Mouse (Mus musculus): Measurements from ENCODE around the gene Hao2. TPM values are rescaled to one million over a fixed set of nuclear protein-coding genes. Genes with fewer than 3 reads are reported as not detected.

The Hao2 gene
- polyA plus RNA-seq, 1 experiment, result 1.1 TPM

DNA sequence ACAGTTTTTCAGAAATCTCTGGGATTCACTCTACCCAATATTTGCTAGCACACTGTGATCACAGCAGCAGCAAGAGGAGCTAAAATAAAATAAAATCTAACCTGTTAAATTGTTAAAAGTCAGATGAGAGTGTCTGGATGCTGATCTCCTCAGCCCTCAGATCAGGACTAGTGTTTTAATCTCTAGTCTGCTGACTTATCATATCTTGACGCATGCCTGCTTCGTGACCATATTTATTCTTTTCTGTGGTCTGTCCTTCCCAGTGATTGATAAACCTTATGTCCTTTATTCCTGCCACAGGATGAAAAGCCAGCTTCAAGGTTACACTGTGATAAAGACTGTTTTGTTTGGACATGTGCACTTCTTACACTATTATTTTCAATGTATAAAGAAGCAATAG is 35.0 kb downstream of the Hao2 start:
- H3K4me3 ChIP-seq (ENCODE audit: control insufficient read depth, low read depth, low read length), result no peak overlapping the region
- H3K27me3 ChIP-seq (ENCODE audit: control insufficient read depth, insufficient read depth, low read length), result no peaks in the 10 kb centered on the region
- TF ChIP-seq CTCF (IDR thresholded peaks at IDR 0.05; ENCODE audit: control insufficient read depth, insufficient read depth, insufficient replicate concordance, low read depth, low read length), result no peak
- no peak for TF ChIP-seq POLR2A (IDR thresholded peaks at IDR 0.05; ENCODE audit: control insufficient read depth, low read depth, low read length)
- H3K27ac ChIP-seq (ENCODE audit: control insufficient read depth, insufficient read depth, low read depth, low read length), result no peak overlapping the region
- H3K4me1 ChIP-seq (ENCODE audit: control insufficient read depth, insufficient read depth, low read length), result no peaks in the 10 kb centered on the region
- no peaks in the 10 kb centered on the region for H3K36me3 ChIP-seq (ENCODE audit: control insufficient read depth, insufficient read depth, low read length)

DNA sequence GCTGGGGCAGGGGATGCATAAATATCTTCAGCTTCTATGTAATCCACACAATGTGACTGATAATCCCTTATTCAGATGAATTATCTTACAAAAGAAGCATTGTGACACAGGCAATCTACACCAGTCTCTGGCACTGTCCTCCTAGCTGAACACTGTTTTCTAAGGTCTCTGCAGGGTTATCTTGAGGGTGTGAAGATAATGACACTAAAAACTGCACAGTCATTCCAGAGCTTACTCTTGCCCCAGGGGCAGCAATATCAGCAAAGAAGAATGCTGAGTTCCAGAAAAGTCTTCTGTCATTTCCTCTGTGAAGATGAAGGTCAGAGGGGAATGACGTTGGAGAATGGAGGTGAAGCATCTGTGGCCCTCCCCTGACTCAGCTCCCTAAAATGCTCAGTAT is 36.1 kb downstream of the Hao2 start:
- H3K36me3 ChIP-seq (ENCODE audit: control insufficient read depth, insufficient read depth, low read length), result no peaks in the 10 kb centered on the region
- H3K4me3 ChIP-seq (ENCODE audit: control insufficient read depth, low read depth, low read length), result no peak overlapping the region
- no peaks in the 10 kb centered on the region for H3K27me3 ChIP-seq (ENCODE audit: control insufficient read depth, insufficient read depth, low read length)
- TF ChIP-seq POLR2A (IDR thresholded peaks at IDR 0.05; ENCODE audit: control insufficient read depth, low read depth, low read length) (no peak), CTCF (IDR thresholded peaks at IDR 0.05; ENCODE audit: control insufficient read depth, insufficient read depth, insufficient replicate concordance, low read depth, low read length) (no peak)
- no peaks in the 10 kb centered on the region for H3K4me1 ChIP-seq (ENCODE audit: control insufficient read depth, insufficient read depth, low read length)
- no peak overlapping the region; the same call in 1 of the 2 replicates for H3K27ac ChIP-seq (ENCODE audit: control insufficient read depth, insufficient read depth, low read depth, low read length)

DNA sequence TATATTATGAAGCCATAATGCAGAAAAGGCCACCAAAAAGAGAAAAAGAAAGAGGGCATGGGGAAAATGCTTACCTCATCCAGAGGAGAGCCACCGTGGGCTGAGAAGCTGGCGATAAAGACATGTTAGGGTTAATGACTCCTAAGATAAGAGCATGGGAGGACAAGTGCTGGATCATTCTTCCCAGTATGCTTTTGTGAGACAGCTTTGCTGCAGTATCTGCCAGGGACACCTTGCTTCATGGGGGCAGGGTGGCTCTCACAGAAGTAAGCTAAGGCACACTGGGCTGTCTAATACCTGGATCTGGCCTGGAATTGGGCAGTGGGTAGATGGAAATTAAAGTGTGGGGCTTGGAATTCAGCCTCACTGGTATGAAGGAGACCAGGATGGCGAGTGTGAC is 37.9 kb downstream of the Hao2 start:
- H3K27ac ChIP-seq (ENCODE audit: control insufficient read depth, insufficient read depth, low read depth, low read length), result 0 out of 2 replicates have a peak overlapping the region, but pooled peaks have one; percentile 54
- TF ChIP-seq CTCF (IDR thresholded peaks at IDR 0.05; ENCODE audit: control insufficient read depth, insufficient read depth, insufficient replicate concordance, low read depth, low read length) (no peak), POLR2A (IDR thresholded peaks at IDR 0.05; ENCODE audit: control insufficient read depth, low read depth, low read length) (no peak)
- H3K27me3 ChIP-seq (ENCODE audit: control insufficient read depth, insufficient read depth, low read length), result no peaks in the 10 kb centered on the region
- H3K36me3 ChIP-seq (ENCODE audit: control insufficient read depth, insufficient read depth, low read length), result no peaks in the 10 kb centered on the region
- H3K4me3 ChIP-seq (ENCODE audit: control insufficient read depth, low read depth, low read length), result no peak overlapping the region
- H3K4me1 ChIP-seq (ENCODE audit: control insufficient read depth, insufficient read depth, low read length), result no peaks in the 10 kb centered on the region

DNA sequence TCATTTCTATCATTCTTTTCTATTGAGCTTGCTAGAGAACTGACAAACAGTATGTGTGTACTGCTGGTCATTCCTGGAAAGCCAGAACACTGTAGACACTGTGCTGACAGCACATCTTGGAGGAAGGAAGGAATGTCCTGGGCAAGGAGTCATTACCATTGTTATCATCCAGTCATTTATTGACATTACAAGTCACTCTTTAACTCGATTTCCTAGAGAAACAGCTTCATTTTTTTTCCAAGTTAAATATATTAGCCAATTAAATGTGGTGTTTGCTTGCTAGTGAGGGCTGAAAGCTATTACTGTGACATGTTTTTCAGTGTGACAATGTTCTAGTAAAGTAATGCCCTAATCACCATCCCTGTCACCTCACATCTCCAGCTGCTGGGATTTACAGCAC is 39.4 kb downstream of the Hao2 start:
- Histone ChIP-seq H3K4me1 (ENCODE audit: control insufficient read depth, insufficient read depth, low read length) (no peaks in the 10 kb centered on the region), H3K36me3 (ENCODE audit: control insufficient read depth, insufficient read depth, low read length) (no peaks in the 10 kb centered on the region), H3K27me3 (ENCODE audit: control insufficient read depth, insufficient read depth, low read length) (no peaks in the 10 kb centered on the region), H3K4me3 (ENCODE audit: control insufficient read depth, low read depth, low read length) (no peak overlapping the region), H3K27ac (ENCODE audit: control insufficient read depth, insufficient read depth, low read depth, low read length) (no peak overlapping the region; the same call in 1 of the 2 replicates)
- TF ChIP-seq POLR2A (IDR thresholded peaks at IDR 0.05; ENCODE audit: control insufficient read depth, low read depth, low read length) (no peak), CTCF (IDR thresholded peaks at IDR 0.05; ENCODE audit: control insufficient read depth, insufficient read depth, insufficient replicate concordance, low read depth, low read length) (no peak)

DNA sequence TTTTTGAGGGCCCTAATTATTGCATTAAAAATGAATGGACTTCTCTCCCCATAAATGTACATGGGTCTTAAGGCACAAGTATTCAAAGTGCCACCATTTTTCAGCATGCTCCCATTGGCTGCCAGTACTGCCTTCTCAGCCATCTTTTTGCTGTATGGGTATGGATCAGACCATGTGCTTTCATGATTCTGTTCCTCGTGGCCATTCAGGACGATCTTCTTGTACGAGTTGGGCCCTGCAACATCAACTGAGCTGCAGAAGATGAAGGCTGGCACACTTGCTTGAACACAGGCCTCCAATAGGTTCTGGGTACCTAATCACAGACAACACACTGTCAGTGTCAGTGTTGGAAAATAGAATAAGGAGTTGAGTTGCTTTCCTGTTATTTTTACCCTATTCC is 40.0 kb downstream of the Hao2 start:
- no peaks in the 10 kb centered on the region for H3K36me3 ChIP-seq (ENCODE audit: control insufficient read depth, insufficient read depth, low read length)
- TF ChIP-seq CTCF (IDR thresholded peaks at IDR 0.05; ENCODE audit: control insufficient read depth, insufficient read depth, insufficient replicate concordance, low read depth, low read length) (no peak), POLR2A (IDR thresholded peaks at IDR 0.05; ENCODE audit: control insufficient read depth, low read depth, low read length) (no peak)
- no peak overlapping the region for H3K4me3 ChIP-seq (ENCODE audit: control insufficient read depth, low read depth, low read length)
- H3K27me3 ChIP-seq (ENCODE audit: control insufficient read depth, insufficient read depth, low read length), result no peaks in the 10 kb centered on the region
- H3K4me1 ChIP-seq (ENCODE audit: control insufficient read depth, insufficient read depth, low read length), result no peaks in the 10 kb centered on the region
- no peak overlapping the region for H3K27ac ChIP-seq (ENCODE audit: control insufficient read depth, insufficient read depth, low read depth, low read length)

DNA sequence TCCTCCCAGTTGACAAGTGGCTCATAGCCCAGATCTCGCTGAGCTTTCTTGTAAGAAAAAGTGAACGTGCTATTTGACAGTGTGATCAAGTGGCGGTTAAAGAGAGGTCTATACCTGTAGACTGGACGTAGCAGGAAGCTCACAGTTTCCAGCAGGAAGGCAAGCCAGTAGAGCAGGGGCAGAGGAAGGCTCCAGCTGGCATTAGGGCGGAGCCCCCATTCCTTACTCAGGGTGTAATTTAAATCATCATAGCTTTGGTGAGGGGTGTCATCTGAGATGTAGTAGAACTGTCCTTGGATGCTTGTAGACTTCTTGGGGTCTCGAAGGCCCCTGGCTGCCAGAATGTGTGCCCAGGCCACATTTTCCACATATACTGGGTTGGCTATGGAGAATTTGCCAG is 40.4 kb downstream of the Hao2 start:
- TF ChIP-seq CTCF (IDR thresholded peaks at IDR 0.05; ENCODE audit: control insufficient read depth, insufficient read depth, insufficient replicate concordance, low read depth, low read length) (no peak), POLR2A (IDR thresholded peaks at IDR 0.05; ENCODE audit: control insufficient read depth, low read depth, low read length) (no peak)
- no peak overlapping the region for H3K4me3 ChIP-seq (ENCODE audit: control insufficient read depth, low read depth, low read length)
- H3K4me1 ChIP-seq (ENCODE audit: control insufficient read depth, insufficient read depth, low read length), result no peaks in the 10 kb centered on the region
- H3K36me3 ChIP-seq (ENCODE audit: control insufficient read depth, insufficient read depth, low read length), result no peaks in the 10 kb centered on the region
- no peak overlapping the region for H3K27ac ChIP-seq (ENCODE audit: control insufficient read depth, insufficient read depth, low read depth, low read length)
- H3K27me3 ChIP-seq (ENCODE audit: control insufficient read depth, insufficient read depth, low read length), result no peaks in the 10 kb centered on the region

DNA sequence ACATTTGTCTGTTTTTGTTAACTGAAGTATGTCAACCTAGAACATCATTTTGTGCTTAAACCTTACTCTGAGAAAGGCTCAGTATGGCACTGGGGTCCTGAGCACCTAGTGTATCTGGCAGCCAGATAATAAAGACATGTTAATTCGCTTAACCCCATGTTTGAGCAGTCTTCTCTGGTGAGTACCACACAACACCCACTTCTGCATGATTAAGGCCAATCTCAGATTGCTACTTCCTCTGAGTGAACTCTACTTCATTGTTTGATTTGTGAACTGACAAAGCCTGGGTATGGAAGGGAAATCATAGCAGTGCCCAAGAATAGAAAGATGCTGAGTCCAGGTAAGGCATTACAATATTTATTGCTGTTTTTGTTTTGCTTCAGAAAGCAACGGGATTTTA is 41.2 kb downstream of the Hao2 start:
- Histone ChIP-seq H3K27me3 (ENCODE audit: control insufficient read depth, insufficient read depth, low read length) (no peaks in the 10 kb centered on the region), H3K27ac (ENCODE audit: control insufficient read depth, insufficient read depth, low read depth, low read length) (no peak overlapping the region), H3K36me3 (ENCODE audit: control insufficient read depth, insufficient read depth, low read length) (no peaks in the 10 kb centered on the region), H3K4me3 (ENCODE audit: control insufficient read depth, low read depth, low read length) (no peak overlapping the region), H3K4me1 (ENCODE audit: control insufficient read depth, insufficient read depth, low read length) (no peaks in the 10 kb centered on the region)
- no peak for TF ChIP-seq POLR2A (IDR thresholded peaks at IDR 0.05; ENCODE audit: control insufficient read depth, low read depth, low read length)
- TF ChIP-seq CTCF (IDR thresholded peaks at IDR 0.05; ENCODE audit: control insufficient read depth, insufficient read depth, insufficient replicate concordance, low read depth, low read length), result no peak

DNA sequence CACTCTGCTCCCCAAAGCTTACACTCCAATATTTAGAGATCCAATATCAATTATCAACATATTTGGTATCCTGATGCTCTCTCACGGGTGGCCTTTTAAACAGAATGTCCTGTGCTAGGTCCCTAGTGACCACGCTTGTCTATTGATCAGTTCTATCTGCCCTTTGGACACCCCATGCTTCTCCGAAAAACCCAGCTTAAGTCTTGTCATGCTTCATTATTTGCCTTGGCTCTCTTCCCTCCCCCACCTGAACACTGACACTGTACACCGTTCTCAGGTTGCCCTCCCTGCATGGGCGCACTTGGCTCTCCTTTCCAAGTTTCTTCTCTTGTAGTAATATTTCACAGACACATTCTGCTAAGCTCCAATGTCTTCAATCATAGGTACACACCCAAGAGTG is 42.8 kb downstream of the Hao2 start:
- Histone ChIP-seq H3K36me3 (ENCODE audit: control insufficient read depth, insufficient read depth, low read length) (no peaks in the 10 kb centered on the region), H3K27me3 (ENCODE audit: control insufficient read depth, insufficient read depth, low read length) (no peaks in the 10 kb centered on the region), H3K27ac (ENCODE audit: control insufficient read depth, insufficient read depth, low read depth, low read length) (no peak overlapping the region), H3K4me3 (ENCODE audit: control insufficient read depth, low read depth, low read length) (no peak overlapping the region), H3K4me1 (ENCODE audit: control insufficient read depth, insufficient read depth, low read length) (no peaks in the 10 kb centered on the region)
- TF ChIP-seq POLR2A (IDR thresholded peaks at IDR 0.05; ENCODE audit: control insufficient read depth, low read depth, low read length) (no peak), CTCF (IDR thresholded peaks at IDR 0.05; ENCODE audit: control insufficient read depth, insufficient read depth, insufficient replicate concordance, low read depth, low read length) (no peak)
